Mouse (Mus musculus) layer of hippocampus, postnatal 36 days (tissue): ENCODE results near the gene Snd1. TPM values are rescaled to one million over a fixed set of nuclear protein-coding genes. Genes with fewer than 3 reads are reported as not detected.

Source experiments
- DNase-seq, 2 experiments: peaks; one replicate each; pipeline ENCODE4 v3.0.0; 2022
- total RNA-seq, 2 experiments: library from RNA; stranded (reverse); gene quantifications; 2 replicates each; pipeline ENCODE4 v1.2.3; 2021

The Snd1 gene
- 100 to 1,000 TPM; 107 to 114 TPM for total RNA-seq

- DNase-seq: no peak
Measured at GRCm38 (mm10) chr6:28474839-28475238, at the start of gene Snd1. TSS of gene Snd1 (plus strand) at chr6:28475139.

- no peak for DNase-seq
Measured at GRCm38 (mm10) chr6:28427096-28427839, 47.7 kb upstream of the Snd1 start, which contains the start of gene Fscn3. TSS of gene Fscn3 (plus strand) at chr6:28427789.

DNA sequence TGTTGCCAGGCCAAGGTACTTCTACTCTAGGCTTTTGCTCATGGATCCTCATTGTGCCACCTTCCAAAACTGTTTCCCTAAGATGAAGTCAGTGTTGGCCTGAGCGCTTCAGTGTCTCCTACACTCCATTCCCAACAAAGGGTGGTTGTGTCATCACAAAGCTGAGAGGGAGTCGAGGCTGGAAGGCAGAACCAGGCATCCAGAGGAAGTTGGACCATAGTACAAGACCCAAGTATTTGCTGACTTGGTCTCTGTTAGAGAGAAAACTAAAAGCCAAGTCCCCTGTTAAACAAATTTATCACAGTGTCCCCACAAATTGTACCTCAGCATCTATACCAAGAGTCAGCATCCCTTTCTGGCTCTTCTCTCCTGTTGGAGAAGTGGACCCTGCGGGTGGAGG lies 46.6 kb upstream of the Snd1 start, which contains the start of gene Gcc1:
TSS of gene Gcc1 (minus strand) at position 101 of the 400 bp plus-strand sequence.
- DNase-seq: no peak

- DNase-seq: no peak
Measured at GRCm38 (mm10) chr6:28429870-28430269, 45.1 kb upstream of the Snd1 start.

- no peak for DNase-seq
Measured at GRCm38 (mm10) chr6:28430795-28431537, 44.0 kb upstream of the Snd1 start.

GRCm38 (mm10) chr6:28431538-28431855 lies 43.4 kb upstream of the Snd1 start:
- no peak for DNase-seq

- DNase-seq: no peak
Measured at GRCm38 (mm10) chr6:28447937-28448336, 27.0 kb upstream of the Snd1 start.

GRCm38 (mm10) chr6:28449253-28449652 lies 25.7 kb upstream of the Snd1 start, which contains the start of gene Pax4:
TSS of gene Pax4 (minus strand) at chr6:28449353.
- DNase-seq: no peak

- DNase-seq: no peak
Measured at GRCm38 (mm10) chr6:28450481-28450880, 24.5 kb upstream of the Snd1 start.

- no peak for DNase-seq
Measured at GRCm38 (mm10) chr6:28450977-28451376, 24.0 kb upstream of the Snd1 start.

GRCm38 (mm10) chr6:28459221-28459668 lies 15.7 kb upstream of the Snd1 start:
- DNase-seq: no peak

GRCm38 (mm10) chr6:28460534-28460933 lies 14.4 kb upstream of the Snd1 start:
- peak; percentile 43 for DNase-seq

DNA sequence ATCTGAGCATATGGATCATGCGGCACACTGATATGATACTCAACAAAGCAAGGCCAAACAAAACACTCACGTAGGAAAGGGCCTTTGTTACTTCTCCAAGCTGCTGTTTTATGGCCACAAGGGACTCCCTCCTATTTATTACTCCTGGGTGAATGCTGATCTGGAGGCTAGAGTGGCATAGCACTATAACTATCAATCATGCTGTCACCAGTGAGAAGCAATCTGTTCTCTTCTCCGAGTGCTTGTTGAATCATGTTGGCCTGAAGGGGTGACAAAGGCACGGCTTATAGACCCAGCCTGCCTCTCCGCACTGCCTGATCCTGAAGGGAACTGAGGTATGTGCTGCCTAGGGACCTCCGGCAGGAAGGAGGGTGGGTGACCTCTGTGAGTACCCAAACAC lies 10.3 kb upstream of the Snd1 start:
- DNase-seq: no peak

DNA sequence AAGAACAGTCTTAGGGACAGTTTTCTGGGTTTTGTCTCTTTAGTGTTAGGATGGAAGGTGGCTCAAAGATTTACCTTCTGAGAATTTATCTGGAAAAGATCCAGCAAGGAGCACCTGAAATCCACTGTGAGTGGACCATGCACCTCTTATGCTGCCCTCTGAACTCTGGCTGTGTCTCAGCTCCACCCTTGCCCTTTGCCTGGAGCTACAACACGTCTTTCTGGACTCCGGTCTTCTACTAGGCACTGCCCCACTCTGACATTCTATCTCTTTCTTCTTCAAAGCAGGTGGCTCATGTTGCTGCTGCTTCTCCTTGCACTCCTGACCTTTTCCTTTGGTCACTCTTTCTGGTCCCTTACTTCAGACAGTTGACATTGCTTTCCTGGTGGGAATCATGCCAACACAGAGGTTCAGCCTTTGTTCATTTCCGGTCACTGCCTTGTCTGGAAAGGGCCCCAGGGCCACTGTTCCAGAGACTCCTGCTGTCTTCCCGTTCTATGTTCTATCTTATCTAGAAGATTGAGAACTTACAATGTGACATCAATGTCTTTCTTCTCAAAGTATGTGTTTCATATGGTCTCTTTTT lies 4.8 kb upstream of the Snd1 start:
- DNase-seq: no peak

DNA sequence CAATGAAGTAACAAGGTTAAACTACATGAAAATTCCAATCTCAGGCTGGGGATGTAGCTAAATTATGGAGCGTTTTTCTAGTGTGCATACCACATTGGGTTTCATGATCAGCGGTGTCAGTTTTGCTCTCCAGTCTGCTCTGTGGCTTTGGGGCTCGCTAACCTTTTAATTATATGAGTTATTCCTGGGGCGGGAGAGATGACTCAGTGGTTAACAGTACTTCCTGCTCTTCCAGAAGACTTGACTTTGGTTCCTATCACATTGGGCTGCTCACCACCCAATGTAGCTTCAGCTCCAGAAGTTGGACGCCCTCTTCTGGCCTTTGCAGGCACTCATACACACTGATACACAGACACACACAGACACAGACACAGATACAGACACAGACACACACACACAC lies 4.3 kb upstream of the Snd1 start:
- no peak for DNase-seq

- DNase-seq: no peak
Measured at GRCm38 (mm10) chr6:28471284-28472035, 3.5 kb upstream of the Snd1 start.

DNA sequence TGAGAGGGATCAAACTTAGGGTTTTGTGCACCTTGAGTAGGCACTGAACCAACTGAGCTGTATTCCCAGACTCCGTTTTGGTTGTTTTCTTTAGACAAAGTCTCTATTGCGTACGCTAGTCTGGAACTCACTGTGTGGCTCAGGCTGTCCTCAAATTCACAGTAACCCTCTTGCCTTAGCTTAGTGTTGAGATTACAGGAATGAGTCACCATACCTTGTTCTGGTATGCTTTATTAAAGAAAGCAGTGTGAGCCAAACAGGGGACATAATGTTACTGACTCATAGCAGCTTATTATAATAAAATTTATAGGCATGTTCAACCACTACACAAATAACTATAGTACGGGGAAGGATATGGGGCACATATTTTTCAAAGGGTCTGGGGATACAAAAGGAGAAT lies 728 bp upstream of the Snd1 start:
- no peak for DNase-seq

DNA sequence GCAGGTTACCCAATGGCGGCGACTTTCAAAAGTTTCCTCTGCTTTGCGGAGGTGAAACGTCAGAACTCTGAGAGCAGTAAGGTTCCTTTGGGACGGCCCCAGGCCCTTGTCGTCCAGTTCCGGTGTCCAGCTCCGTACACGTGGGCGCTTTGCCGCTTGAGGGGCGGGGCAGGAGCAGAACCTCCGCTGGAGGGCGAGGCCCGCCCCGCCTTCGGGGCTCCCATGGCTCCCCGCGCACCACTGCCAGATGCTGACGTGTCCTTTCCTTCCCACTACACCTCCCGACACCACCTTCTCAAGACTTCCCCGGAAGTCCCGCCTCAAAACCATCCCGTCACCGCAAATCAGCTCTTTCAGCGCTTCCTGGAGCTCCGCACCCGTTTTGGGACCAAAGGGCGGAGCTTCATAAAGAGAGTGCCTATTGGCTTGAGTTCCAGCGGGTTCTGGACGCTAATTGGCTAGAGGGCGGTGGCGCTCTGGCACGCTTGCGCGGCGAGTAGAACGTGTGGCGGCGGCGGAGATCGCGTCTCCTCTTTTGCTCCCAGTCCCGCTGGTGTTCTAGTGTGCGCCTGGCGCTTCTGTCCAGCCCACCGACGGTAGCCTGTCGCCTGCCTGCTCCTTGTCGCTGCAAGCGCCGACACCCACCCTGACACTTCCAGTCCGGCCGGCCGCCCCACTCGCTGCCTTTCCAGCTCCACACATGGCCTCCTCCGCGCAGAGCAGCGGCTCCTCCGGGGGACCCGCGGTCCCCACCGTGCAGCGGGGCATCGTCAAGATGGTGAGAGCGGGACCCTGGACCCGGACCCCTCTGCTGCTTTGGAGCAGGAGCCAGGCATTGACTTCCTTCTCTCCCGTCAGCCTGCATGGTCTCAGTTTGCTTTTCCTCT lies 5.2 kb downstream of the Snd1 start:
- DNase-seq: peak; percentile 98 to 99

- no peak for DNase-seq
Measured at GRCm38 (mm10) chr6:28480752-28481492, 6.0 kb downstream of the Snd1 start.

GRCm38 (mm10) chr6:28482711-28483315 lies 7.9 kb downstream of the Snd1 start:
- no peak for DNase-seq
